Mouse (Mus musculus) cerebellum, adult 2 months (tissue): ENCODE results near the gene Gm13212. TPM values are rescaled to one million over a fixed set of nuclear protein-coding genes. Genes with fewer than 3 reads are reported as not detected.
"Not testable (repeated sequence)": the region's sequence is repeated elsewhere in the genome, so short reads cannot be mapped to it uniquely, and the experiment has no call there.

ENCODE experiments used
- DNase-seq, 2 experiments: peaks; one replicate each; pipeline ENCODE4 v3.0.0; 2021
- H3K27ac ChIP-seq: fragments of 200-500 bp; 2 replicates; pipeline ENCODE4 v1.5.1; 2012; ENCODE audit warnings: low read length, control low read depth, inconsistent platforms; ENCODE audit not compliant: insufficient read depth
- H3K27me3 ChIP-seq: fragments of 200-500 bp; 2 replicates; pipeline ENCODE4 v1.6.1; 2012; ENCODE audit warnings: inconsistent platforms, mild to moderate bottlenecking, low read length, moderate library complexity; ENCODE audit not compliant: control insufficient read depth, insufficient read depth
- H3K4me1 ChIP-seq: fragments of 200-500 bp; 2 replicates; pipeline ENCODE4 v1.6.1; 2011; ENCODE audit warnings: low read length; ENCODE audit not compliant: control insufficient read depth, insufficient read depth
- H3K4me3 ChIP-seq: fragments of 200-500 bp; replicated peaks from 2 replicates; pipeline ENCODE3; 2011; ENCODE audit warnings: mild to moderate bottlenecking, low read depth, low read length, control low read depth; ENCODE audit not compliant: insufficient read depth
- CTCF ChIP-seq: fragments of 200-500 bp; IDR thresholded peaks from 2 replicates; pipeline ENCODE4 v1.5.1; 2011; ENCODE audit warnings: low read depth, mild to moderate bottlenecking, control low read depth, low read length, moderate library complexity, borderline replicate concordance; ENCODE audit not compliant: insufficient read depth
- POLR2A ChIP-seq: fragments of 200-500 bp; IDR thresholded peaks from 2 replicates; pipeline ENCODE4 v1.6.1; 2011; ENCODE audit warnings: low read length, control low read depth, borderline replicate concordance; ENCODE audit not compliant: insufficient read depth
- WGBS: fragments of 180-500 bp; shearing (Covaris S2); methylation state at CpG from one replicate; pipeline ENCODE4 v1.1.7; 2018; 5-methylcytosine and 5-hydroxymethylcytosine counted together
- polyA plus RNA-seq: library from polyadenylated mRNA; depleted of rRNA; stranded (reverse); fragments of >200 nt; gene quantifications from 2 replicates; pipeline ENCODE4 v1.2.3, GENCODE M21; 2012; rRNA removed

The Gm13212 gene
- polyA plus RNA-seq = 0.10 and 0.13 TPM in 2 replicates

DNA sequence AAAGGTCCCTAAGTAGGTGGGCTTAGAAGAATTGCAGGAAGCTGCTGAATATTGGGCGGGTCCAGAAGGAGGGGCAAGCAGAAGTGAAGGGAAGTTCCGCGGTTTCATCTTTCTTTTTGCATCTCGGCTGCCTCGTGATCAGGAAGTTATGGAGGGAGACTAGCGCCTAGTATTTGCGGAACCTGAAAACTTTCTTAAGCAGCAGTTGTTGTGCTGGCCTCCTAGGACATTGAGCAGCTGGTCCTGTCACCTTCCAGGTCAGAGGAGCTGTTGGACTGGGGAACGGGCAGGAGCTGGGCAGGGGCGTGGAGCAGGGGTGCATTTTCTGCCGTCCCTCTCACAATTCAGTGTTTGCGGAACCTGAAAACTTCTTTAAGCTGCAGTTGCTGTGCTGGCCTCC, at the start of gene Gm13212:
Gm13212 (plus strand) TSS at position 89 of the 400 bp plus-strand sequence.
- DNase-seq, H3K4me1 ChIP-seq, H3K4me3 ChIP-seq, H3K27me3 ChIP-seq, H3K27ac ChIP-seq: not testable (repeated sequence)
- 29% methylated on average over 11 of the region's 11 CpGs for WGBS

DNA sequence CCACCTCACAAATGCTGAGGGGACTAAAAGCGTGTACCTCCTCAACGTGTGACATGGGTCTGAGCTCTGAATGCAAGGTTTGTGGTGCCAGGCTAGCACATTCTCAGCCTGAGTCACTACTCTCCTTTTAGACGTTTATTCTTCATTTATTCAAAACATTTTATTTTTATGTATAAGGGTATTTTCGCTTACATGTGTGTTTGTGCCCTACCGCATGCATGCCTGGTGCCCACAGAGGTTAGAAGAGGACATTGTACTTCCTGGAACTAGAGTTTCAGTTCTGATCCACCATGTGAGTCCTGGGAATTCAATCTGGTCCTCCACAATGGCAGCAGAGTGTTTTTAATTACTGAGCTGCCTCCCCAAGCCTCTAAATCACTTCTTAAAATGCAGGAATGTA, 41.1 kb upstream of the Gm13212 start:
- not testable (repeated sequence) for DNase-seq
- 66% methylated on average over 5 of the region's 5 CpGs for WGBS

DNA sequence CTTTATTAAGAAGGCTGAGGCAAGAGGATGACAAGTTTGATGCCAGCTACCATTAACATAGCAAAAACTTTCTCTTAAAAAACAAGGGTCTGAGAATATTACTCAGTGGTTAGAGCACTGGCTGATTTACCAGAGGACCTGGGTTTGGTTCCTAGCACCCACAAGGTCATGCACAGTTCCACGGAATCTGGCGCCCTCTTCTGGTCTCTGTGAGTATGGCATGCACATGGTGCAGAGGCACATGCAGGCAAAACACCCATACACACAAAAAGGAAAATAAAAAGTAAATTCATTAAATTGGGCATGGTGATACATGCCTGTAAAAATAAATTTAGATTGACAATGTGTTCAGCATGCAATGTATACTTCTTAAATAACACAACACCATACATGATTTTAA, 39.9 kb upstream of the Gm13212 start:
- not testable (repeated sequence) for H3K27me3 ChIP-seq, H3K27ac ChIP-seq, H3K4me3 ChIP-seq, H3K4me1 ChIP-seq, DNase-seq
- WGBS = 17% methylated on average over 2 of the region's 2 CpGs

More for the DNA sequence above, 41.1 kb upstream of the Gm13212 start:
- H3K27ac ChIP-seq, H3K4me1 ChIP-seq, H3K4me3 ChIP-seq, H3K27me3 ChIP-seq: not testable (repeated sequence)

DNA sequence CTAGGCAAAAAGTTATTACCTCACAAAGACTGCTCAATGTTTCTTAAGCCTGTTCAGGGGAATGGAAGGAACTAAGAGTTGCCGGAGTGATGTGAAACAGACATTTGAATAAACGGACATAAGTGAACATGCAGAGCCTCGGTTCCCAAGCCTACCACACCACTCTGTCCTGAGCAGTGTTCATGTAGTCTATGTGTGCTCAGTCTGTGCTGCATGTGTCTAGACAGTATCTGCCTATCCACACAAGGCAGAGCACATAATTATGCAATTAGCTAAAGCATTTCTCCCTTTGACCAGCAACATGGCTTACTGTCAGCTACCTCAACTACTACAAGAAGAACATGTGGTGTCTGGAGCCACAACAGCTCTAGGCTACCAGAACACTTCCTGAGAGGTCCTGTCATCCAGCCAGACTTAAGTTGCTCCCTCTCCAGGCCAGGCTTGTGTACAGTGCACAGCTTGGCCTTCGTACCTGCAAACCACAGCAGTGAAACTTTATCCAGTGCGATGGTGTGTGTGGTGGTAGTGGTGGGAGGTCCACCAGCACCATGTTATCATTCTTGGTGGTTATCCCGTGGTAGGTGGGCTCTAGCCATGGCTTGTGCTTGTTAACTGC, 39.1 kb upstream of the Gm13212 start:
- WGBS = 69% methylated on average over 6 of the region's 6 CpGs
- H3K4me1 ChIP-seq, H3K27ac ChIP-seq, DNase-seq, H3K4me3 ChIP-seq, H3K27me3 ChIP-seq: not testable (repeated sequence)

DNA sequence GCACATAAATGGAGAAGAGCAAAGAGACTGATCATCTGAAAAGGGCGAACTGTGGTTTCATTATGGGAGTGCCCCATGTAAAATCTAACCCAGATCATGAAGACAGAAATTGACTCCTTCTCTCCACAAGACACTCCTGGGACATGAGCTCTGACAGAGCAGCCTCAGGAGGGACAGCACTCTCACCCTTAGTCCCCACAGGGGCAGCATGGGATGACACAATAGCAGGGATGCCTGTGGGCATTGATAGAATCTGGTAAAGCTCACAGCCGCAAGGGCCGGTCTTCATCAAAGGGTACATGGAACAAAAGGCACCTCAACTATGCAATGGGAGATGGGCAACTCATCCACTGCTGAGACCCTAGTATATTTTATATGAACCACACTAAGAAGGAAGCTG, 38.5 kb upstream of the Gm13212 start:
- not testable (repeated sequence) for H3K27me3 ChIP-seq, DNase-seq, H3K27ac ChIP-seq, H3K4me3 ChIP-seq, H3K4me1 ChIP-seq
- WGBS = 90% methylated on average over 3 of the region's 3 CpGs

DNA sequence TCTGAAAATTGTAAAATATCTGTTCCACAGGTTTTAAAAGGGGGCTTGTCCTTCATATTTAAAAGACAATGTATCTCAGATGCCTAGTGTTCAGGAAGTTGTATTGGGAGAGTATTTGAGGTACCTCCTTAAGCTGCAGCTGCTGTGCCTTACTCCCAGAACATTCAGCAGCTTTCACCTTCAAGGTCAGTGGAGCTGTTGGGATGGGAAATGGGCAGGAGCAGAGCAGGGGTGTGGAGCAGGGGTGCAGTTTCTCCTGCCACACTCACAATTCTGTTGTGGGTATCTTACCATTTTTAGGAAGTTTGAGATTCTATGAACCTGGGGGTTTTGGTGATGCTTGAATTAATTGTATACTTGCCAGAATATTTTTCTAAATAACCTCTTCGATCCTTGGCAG, 28.3 kb upstream of the Gm13212 start:
- WGBS = 44% methylated on average over 1 of the region's 1 CpGs
- H3K27ac ChIP-seq = no peak overlapping the region
- H3K4me3 ChIP-seq = no peak overlapping the region
- DNase-seq = no peak
- TF ChIP-seq POLR2A = no peak
- TF ChIP-seq CTCF = no peak
- H3K27me3 ChIP-seq = no peaks in the 10 kb centered on the region
- H3K4me1 ChIP-seq = no peaks in the 10 kb centered on the region

DNA sequence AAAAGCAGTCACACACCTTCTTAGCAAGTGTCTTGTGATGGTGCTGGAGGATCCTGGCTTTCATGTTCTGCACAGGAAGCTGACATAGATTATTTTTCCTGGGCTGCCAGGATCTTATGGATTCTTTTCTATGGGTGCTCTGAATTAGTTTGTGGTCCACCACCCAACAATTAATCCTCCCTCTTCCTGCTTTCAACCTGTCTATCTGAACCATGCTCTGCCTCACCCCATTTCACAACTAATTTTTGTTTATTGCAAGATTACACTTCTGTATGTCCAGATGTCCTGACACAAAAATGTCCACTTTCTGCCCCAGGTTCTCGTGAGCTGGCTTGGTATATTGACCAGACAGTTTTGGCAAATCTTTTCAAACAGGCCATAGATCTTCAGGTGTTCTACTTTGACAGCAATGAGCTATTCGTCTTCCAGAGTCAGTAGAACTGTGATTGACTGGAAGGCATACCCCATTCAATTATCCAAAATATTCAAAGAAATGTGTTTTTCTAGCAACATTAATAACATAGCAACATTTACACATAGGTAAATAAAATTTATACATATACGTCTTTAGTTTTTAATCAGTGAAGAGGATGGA, 25.4 kb upstream of the Gm13212 start:
- Histone ChIP-seq H3K4me3 (no peak overlapping the region), H3K4me1 (no peaks in the 10 kb centered on the region), H3K27me3 (no peaks in the 10 kb centered on the region), H3K27ac (no peak overlapping the region)
- no peak for DNase-seq
- 27% methylated on average over 3 of the region's 3 CpGs for WGBS
- TF ChIP-seq POLR2A (no peak), CTCF (no peak)

DNA sequence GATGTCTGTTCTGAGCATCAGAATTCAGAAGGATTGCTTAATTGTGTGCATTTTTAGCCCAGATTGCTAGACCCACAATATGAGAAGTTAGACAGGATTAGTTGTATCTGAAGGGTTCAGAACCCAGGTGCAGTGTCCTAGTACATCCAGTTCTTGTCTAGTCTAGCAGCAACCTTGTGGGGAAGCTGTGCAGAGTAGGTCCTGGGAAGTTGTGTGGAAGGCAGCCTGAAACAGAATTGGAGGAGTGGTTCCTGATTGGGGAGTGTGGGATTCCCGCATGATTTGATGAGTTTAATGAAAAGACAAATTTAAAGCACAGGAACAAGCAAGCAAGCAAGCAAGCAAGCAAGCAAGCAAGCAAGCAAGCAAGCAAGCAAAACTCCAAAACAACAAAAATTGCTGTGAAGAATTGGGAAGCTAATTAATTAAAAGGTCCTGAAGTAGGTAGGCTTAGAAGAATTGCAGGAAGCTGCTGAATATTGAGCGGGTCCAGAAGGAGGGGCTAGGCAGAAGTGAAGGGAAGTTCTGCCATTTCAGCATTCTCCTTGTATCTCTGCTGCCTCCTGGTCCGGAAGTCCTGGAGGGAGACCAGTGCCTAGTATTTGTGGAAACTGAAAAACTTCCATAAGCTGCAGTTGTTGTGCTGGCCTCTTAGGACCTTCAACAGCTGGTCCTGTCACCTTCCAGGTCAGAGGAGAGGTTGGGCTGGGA, 20.7 kb upstream of the Gm13212 start:
- 66% methylated on average over 3 of the region's 3 CpGs for WGBS
- H3K27ac ChIP-seq = no peak overlapping the region
- no peak overlapping the region for H3K4me3 ChIP-seq
- TF ChIP-seq CTCF (no peak), POLR2A (no peak)
- H3K4me1 ChIP-seq = no peaks in the 10 kb centered on the region
- no peak for DNase-seq
- H3K27me3 ChIP-seq = no peaks in the 10 kb centered on the region

DNA sequence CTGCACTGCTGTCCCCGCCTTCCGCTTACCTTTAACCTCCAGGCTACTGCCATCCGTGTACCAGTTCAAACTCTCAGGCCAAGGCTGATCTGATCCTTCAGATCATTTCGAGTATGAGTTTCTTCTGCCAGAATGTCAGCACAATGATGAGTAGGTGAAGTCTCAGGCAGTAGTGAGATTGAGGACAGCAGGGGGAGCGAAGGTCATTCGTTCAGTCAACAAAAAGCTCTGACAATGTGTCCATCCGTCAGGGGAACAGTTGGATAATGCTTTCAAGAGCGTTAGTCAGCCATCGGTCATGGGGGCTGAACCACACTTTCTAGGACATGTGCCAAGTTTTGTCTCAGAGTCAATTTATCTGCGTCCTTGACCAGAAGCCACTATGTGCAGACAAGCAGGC, 14.5 kb upstream of the Gm13212 start:
- not testable (repeated sequence) for H3K27me3 ChIP-seq
- WGBS = 77% methylated on average over 10 of the region's 10 CpGs

DNA sequence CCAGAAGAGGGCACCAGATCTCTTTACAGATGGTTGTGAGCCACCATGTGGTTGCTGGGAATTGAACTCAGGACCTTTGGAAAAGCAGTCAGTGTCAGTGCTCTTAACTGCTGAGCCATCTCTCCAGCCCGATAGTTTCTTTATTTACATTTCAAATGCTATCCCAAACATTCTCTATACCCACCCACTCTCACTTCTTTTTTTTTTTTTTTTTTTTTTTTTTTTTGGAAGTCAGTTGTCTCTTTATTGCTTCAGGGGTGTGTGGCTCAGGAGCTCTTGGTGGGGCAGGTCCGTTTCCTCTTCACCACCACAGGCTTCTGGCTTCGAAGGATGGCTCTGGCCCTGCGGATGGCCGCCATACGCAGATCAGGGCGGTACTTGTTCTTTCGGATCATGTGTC, 8.3 kb upstream of the Gm13212 start:
- H3K27ac ChIP-seq, DNase-seq, H3K27me3 ChIP-seq, H3K4me1 ChIP-seq, H3K4me3 ChIP-seq: not testable (repeated sequence)
- 85% methylated on average over 8 of the region's 8 CpGs for WGBS

More for the DNA sequence above, 14.5 kb upstream of the Gm13212 start:
- not testable (repeated sequence) for H3K27ac ChIP-seq, H3K4me1 ChIP-seq, DNase-seq, H3K4me3 ChIP-seq

DNA sequence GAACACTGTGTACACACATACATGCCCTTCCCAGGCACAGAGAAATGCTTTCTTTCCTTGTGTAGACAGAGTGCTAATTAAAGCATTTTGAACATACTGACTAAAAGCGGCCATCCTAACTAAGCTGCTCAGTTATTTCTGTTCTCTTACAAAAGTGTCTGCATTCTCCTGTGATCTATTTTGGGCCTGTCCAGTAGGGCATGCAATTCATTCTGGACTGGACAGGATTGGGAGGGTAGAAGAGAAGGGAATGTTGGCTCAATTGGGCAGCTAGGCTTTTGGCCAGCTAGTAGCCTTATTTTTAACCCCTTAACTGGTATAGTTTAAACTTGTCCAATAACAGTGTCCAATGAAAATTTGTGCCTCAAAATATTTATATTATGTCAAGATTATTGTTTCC, 4.6 kb upstream of the Gm13212 start:
- H3K27me3 ChIP-seq, H3K4me1 ChIP-seq, H3K27ac ChIP-seq, DNase-seq, H3K4me3 ChIP-seq: not testable (repeated sequence)
- WGBS = 96% methylated on average over 1 of the region's 1 CpGs

DNA sequence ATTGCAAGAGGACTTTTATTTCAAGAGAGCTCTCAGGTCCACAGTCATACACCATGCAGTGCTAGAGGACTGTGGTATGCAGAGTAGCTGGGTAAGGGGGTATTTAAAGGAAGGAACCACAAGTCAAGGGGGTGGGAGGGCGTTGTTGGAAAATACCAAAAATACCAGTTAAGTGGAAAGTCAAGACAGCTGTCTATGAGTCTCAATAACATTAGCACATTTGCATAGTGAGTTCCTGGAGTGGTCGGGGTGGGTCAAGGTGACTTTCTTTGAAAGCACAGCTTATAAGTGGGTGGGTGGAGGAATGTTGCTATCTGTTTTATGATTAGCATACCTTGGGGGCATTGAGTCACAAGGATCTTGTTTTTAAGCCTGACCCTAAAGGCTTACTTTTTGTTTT, 1.1 kb downstream of the Gm13212 start:
- not testable (repeated sequence) for H3K4me1 ChIP-seq, H3K27ac ChIP-seq, H3K27me3 ChIP-seq, DNase-seq, H3K4me3 ChIP-seq
- 73% methylated on average over 2 of the region's 2 CpGs for WGBS
